Mouse (Mus musculus) forebrain, embryonic 14.5 days (tissue): Measurements from ENCODE around the gene Nme7. TPM values are rescaled to one million over a fixed set of nuclear protein-coding genes. Genes with fewer than 3 reads are reported as not detected.

ENCODE experiments used
- ATAC-seq: fragments of 200-750 bp; cut with Nextera tagmentation; 2 replicates; pipeline ENCODE4 v1.8.0; 2017; ENCODE audit warnings: mild to moderate bottlenecking, moderate library complexity
- DNase-seq: peaks from one replicate; pipeline ENCODE4 v3.0.0-alpha.2; 2015; ENCODE audit warnings: low spot score
- H3K27ac ChIP-seq: fragments of 300-500 bp; sonication (generic); 2 replicates; pipeline ENCODE4 v1.5.1; 2014; ENCODE audit warnings: low read depth, mild to moderate bottlenecking, control low read depth, low read length, moderate library complexity
- H3K27me3 ChIP-seq: fragments of 300-500 bp; sonication (generic); replicated peaks from 2 replicates; pipeline ENCODE4 v1.6.1; 2014; ENCODE audit warnings: low read length, control low read depth, mixed read lengths; ENCODE audit not compliant: control insufficient read depth, insufficient read depth
- H3K36me3 ChIP-seq: fragments of 300-500 bp; sonication (generic); 2 replicates; pipeline ENCODE4 v1.6.1; 2014; ENCODE audit warnings: low read length, control low read depth; ENCODE audit not compliant: control insufficient read depth, insufficient read depth
- H3K4me1 ChIP-seq: fragments of 300-500 bp; sonication (generic); 2 replicates; pipeline ENCODE4 v1.6.1; 2014; ENCODE audit warnings: antibody characterized with exemption, low read length, control low read depth; ENCODE audit not compliant: control insufficient read depth, insufficient read depth
- H3K4me2 ChIP-seq: fragments of 300-500 bp; sonication (generic); 2 replicates; pipeline ENCODE4 v1.6.1; 2014; ENCODE audit warnings: mild to moderate bottlenecking, control low read depth, low read length
- H3K4me3 ChIP-seq: fragments of 300-500 bp; sonication (generic); 2 replicates; pipeline ENCODE4 v1.5.1; 2014; ENCODE audit warnings: low read depth, low read length, control low read depth
- H3K9ac ChIP-seq: fragments of 300-500 bp; sonication (generic); 2 replicates; pipeline ENCODE4 v1.6.1; 2014; ENCODE audit warnings: mild to moderate bottlenecking, low read length, control low read depth, moderate library complexity
- H3K9me3 ChIP-seq: fragments of 300-500 bp; sonication (generic); replicated peaks from 2 replicates; pipeline ENCODE4 v1.6.1; 2016; ENCODE audit warnings: low read length, control low read depth, mixed read lengths; ENCODE audit not compliant: control insufficient read depth
- WGBS: fragments of 180-500 bp; shearing (Covaris S2); extraction: QIAGEN DNeasy Blood & Tissue Kit; methylation state at CpG from one replicate; pipeline ENCODE4 v1.1.7; 2014; 5-methylcytosine and 5-hydroxymethylcytosine counted together
- polyA plus RNA-seq: library from polyadenylated mRNA; unstranded; fragments of >200 nt; fragmentation: Nextera tagmentation; extraction: Ambion mirVana; gene quantifications from 2 replicates; pipeline ENCODE4 v1.2.1, GENCODE M21; 2014

Nme7 gene
- polyA plus RNA-seq, 1 experiment from 2014 or later: 45.6 TPM

DNA sequence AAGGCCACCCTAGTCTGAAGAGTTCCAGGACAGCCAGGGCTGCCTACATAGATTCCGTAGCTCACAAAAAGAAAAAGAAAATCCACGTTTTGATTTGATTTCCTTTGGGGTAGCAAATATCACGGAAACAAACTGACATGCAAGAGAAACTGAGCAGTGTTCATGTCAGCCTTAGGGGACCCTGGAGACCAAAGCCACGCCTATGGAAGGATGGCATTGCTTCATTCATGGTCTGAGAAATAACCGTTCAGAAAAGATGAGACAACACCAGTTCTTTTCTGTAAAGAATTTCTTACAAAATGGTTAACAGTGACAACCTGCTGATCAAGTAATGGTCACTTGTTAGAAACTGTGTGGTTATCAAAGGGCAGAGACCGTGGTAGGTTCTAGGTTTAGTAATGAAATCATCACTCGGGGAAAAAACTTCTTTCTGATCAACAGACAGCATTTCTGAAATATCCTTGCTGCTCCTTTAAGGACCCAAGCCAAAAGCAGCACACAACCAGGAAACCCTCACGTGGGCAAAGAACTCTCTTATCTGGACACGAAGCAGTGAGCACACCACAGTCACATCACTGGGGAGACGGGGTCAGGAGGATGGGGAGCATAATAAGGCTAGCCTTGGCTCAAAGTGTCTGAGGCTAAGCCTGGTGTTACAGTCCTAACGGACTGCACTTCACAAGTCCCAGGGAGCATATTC, 136.9 kb downstream of the Nme7 start:
- Histone ChIP-seq H3K4me1 (0 out of 2 replicates have a peak, but pooled peaks cover 3% of the 10 kb centered on the region), H3K4me2 (no peak overlapping the region), H3K36me3 (peaks cover 70% of the 10 kb centered on the region), H3K27me3 (no peaks in the 10 kb centered on the region), H3K27ac (no peak overlapping the region), H3K9me3 (no peaks in the 10 kb centered on the region), H3K9ac (no peak overlapping the region), H3K4me3 (no peak overlapping the region)
- WGBS: 90% methylated on average over 11 of the region's 11 CpGs
- DNase-seq (no peak), ATAC-seq (no peak)

DNA sequence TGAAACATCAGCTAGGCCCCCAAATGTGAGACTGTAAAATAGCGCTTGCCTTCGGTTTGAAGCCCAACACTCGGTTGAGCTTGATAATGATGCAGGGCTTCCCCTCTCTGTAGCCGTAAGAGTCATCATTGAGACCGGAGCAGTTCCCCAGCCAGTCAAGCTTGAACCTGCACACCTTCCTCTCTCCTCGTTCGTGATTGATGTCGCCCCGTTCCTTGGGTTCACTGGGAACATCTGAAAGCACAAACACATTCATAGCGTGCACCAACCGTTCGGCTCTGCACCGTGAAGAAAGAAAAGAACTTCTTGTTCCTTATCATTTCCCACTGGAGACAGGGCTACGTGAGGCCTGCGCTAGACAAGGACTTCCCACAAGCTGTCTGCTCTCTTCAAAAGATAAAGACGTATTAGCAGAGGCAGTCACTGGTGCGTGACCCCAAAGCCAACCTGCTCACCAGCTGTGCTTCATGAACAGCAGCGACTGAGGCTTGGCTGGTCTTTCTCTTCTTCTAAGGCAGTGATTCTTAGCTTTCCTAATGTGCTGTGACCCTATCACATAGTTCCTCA, 137.6 kb downstream of the Nme7 start:
- DNase-seq (no peak), ATAC-seq (no peak)
- no peaks in the 10 kb centered on the region for H3K4me1 ChIP-seq
- no peak overlapping the region for H3K4me2 ChIP-seq
- peaks cover 67% of the 10 kb centered on the region for H3K36me3 ChIP-seq
- no peaks in the 10 kb centered on the region for H3K9me3 ChIP-seq
- WGBS: 74% methylated on average over 18 of the region's 18 CpGs
- H3K27me3 ChIP-seq: no peaks in the 10 kb centered on the region
- no peak overlapping the region for H3K9ac ChIP-seq
- H3K27ac ChIP-seq: no peak overlapping the region
- no peak overlapping the region for H3K4me3 ChIP-seq

DNA sequence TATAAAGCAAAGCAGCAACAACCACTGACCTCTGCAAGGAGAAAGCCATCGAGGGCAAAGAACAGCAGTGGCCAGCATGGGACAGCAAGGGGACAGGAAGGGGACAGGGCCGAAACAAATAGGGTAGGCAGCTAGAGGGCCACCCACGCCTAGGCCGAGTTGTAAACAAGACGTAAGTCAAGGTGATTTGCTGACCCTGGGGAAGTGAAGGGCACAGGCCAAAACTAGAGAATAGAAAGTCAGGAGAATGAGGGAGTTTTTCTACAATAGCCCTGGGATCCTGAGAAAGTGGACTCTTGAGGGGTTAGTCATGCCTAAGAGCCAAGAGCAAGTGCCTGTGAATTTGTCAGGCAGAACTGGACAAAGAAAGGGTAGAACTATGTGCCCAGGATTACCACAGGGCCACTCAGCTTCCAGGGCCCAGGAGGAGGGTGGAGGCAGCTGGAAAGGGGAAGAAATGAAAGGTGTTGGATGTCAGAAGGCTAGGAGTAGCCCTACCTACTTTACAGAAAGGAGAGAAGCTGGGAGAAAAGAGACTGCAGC, 141.8 kb downstream of the Nme7 start:
- Histone ChIP-seq H3K27me3 (no peaks in the 10 kb centered on the region), H3K4me3 (no peak overlapping the region), H3K4me1 (no peaks in the 10 kb centered on the region), H3K9me3 (no peaks in the 10 kb centered on the region), H3K4me2 (no peak overlapping the region), H3K36me3 (peaks cover 36% of the 10 kb centered on the region), H3K27ac (no peak overlapping the region), H3K9ac (no peak overlapping the region)
- ATAC-seq (no peak), DNase-seq (no peak)
- 90% methylated on average over 5 of the region's 5 CpGs for WGBS

DNA sequence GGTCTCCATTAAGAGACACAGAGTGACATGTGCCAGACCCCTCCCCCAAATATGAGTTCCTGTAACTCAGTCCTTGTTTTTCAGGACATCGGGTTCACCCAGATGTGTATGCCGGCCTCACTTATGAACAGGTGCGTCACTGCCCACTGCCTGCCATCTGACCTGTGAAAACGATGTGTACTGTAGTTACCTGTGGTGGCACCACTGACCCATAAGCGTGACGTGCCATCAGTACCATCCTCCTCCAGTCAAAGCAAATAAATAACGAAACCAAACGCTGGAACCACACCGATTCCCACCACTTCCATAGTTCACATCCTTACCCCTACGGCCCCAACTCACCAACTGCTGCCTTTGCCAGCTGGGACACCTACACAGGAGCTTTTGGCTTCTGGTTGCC, 142.6 kb downstream of the Nme7 start:
- no peak for DNase-seq
- WGBS: 96% methylated on average over 10 of the region's 10 CpGs
- peaks cover 30% of the 10 kb centered on the region for H3K36me3 ChIP-seq

DNA sequence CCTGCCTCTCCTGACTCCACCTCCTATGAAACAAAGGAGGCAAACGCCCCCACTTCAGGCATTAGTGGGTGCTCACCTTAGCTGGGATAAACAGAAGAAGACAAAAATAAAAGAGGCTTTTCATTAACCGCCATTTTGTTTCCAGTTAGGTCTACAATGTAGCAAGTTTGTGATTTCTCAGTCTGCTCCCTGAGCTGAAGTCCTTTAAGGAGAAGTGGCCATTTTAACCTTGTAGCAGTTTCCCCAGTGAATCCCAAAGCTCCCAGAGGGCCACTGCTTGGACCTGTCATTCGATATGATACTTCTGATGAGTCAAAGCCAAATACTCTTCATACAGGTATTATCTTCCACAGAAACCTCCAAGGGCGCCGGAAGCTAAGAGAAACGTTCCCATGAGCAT, 143.6 kb downstream of the Nme7 start:
- ATAC-seq: no peak
- WGBS: 92% methylated on average over 6 of the region's 6 CpGs
- Histone ChIP-seq H3K4me1 (no peaks in the 10 kb centered on the region), H3K36me3 (peaks cover 24% of the 10 kb centered on the region), H3K4me2 (no peak overlapping the region), H3K27me3 (no peaks in the 10 kb centered on the region), H3K4me3 (no peak overlapping the region), H3K27ac (no peak overlapping the region), H3K9ac (no peak overlapping the region), H3K9me3 (no peaks in the 10 kb centered on the region)
- DNase-seq: no peak

More for the DNA sequence above, 142.6 kb downstream of the Nme7 start:
- no peak overlapping the region for H3K4me2 ChIP-seq
- H3K4me3 ChIP-seq: no peak overlapping the region
- no peak overlapping the region for H3K9ac ChIP-seq
- H3K4me1 ChIP-seq: no peaks in the 10 kb centered on the region
- no peak overlapping the region for H3K27ac ChIP-seq
- no peaks in the 10 kb centered on the region for H3K9me3 ChIP-seq
- no peak for ATAC-seq
- H3K27me3 ChIP-seq: no peaks in the 10 kb centered on the region

DNA sequence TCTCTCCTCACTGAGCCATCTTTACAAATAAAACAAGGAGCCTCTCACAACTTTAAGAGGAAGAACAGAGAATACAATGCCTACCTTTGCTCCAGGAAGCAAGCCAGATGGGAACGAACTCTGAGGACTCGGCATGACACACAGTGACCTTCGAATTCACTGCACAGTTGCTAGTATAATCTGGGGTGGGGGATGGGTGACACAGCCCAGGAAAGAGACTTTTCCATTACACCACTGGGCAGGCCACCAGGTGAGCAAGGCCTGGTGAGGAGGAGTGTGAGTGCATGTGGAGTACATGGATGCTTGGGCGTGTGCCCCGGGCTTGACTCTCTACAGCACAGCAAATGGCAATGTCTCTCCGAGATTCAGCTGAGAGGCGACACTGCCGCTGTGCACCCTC, 145.7 kb downstream of the Nme7 start:
- no peaks in the 10 kb centered on the region for H3K9me3 ChIP-seq
- ATAC-seq (no peak), DNase-seq (no peak)
- 92% methylated on average over 8 of the region's 8 CpGs for WGBS
- H3K27me3 ChIP-seq: no peaks in the 10 kb centered on the region
- no peak overlapping the region for H3K9ac ChIP-seq
- H3K36me3 ChIP-seq: peaks cover 21% of the 10 kb centered on the region
- no peak overlapping the region for H3K4me2 ChIP-seq
- H3K27ac ChIP-seq: no peak overlapping the region
- no peak overlapping the region for H3K4me3 ChIP-seq
- no peaks in the 10 kb centered on the region; the same call in 1 of the 2 replicates for H3K4me1 ChIP-seq

DNA sequence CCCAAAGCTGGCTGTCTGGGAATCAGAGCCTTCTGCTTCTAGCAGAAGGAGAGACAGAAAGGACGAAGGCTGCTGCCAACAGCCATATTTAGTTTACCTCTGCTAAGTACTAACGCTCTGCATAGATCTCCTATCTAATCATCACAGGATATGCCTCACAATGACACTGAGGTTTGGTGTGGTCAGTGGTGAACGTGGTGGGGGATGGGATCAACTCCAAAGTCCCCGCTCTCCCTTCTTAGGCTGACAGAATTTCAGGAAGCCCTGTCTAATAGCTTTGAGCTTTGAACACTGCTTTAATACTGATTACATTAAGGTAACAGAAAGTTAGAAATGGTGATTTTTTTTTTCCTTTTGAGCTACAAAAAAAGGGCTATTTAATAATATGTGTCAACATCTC, 146.3 kb downstream of the Nme7 start:
- 92% methylated on average over 4 of the region's 4 CpGs for WGBS

DNA sequence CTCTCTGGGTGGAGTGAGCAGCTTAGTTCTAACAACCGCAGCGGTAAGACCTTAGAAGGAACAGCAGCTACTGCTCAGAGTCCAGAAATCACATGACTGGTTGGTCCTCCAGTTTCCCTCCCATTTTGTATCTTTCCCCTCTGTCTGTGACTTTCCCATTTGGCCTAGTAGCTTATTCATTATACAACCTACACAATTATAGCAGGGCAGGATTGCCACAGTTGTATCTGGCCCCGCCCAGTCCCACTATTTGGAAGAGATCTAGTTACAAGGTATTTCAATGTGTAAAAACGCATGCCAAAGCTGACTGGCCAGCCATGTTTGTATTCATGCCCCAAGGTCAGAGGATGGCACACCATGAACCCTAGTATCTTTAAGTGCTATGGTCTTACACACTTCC, 146.7 kb downstream of the Nme7 start:
- Histone ChIP-seq H3K4me2 (no peak overlapping the region), H3K36me3 (peaks cover 21% of the 10 kb centered on the region), H3K9ac (no peak overlapping the region), H3K9me3 (no peaks in the 10 kb centered on the region), H3K4me3 (no peak overlapping the region), H3K4me1 (peaks cover 6% of the 10 kb centered on the region), H3K27me3 (no peaks in the 10 kb centered on the region), H3K27ac (no peak overlapping the region)
- DNase-seq (no peak), ATAC-seq (no peak)
- 91% methylated on average over 4 of the region's 4 CpGs for WGBS

More for the DNA sequence above, 146.3 kb downstream of the Nme7 start:
- no peak overlapping the region for H3K27ac ChIP-seq
- H3K9me3 ChIP-seq: no peaks in the 10 kb centered on the region
- H3K4me2 ChIP-seq: no peak overlapping the region
- no peak overlapping the region for H3K9ac ChIP-seq
- DNase-seq (no peak), ATAC-seq (no peak)
- H3K36me3 ChIP-seq: peaks cover 21% of the 10 kb centered on the region
- H3K4me1 ChIP-seq: peaks cover 6% of the 10 kb centered on the region
- H3K27me3 ChIP-seq: no peaks in the 10 kb centered on the region
- no peak overlapping the region for H3K4me3 ChIP-seq

DNA sequence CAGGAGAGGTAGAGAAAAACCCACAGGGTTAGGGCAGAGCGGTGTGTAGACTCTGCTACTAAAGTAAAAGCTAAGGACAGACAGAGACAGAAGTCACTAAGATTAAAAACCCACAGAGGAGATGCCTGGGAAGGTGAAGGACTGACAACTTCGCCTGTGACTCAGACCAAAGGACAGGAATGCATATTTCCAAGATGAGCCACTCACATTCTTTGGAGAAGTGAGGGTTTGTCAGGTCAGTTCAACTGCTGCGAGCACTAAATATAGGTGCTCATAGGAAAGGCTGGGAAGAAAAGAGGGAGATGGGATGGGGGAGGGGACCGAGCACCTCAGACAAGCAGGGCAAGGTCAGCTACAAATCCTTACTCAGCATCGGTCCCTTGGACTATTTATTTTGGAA, 147.4 kb downstream of the Nme7 start:
- H3K4me1 ChIP-seq: peaks cover 8% of the 10 kb centered on the region
- H3K9me3 ChIP-seq: no peaks in the 10 kb centered on the region
- no peak overlapping the region for H3K4me3 ChIP-seq
- no peak overlapping the region for H3K27ac ChIP-seq
- no peak overlapping the region for H3K4me2 ChIP-seq
- DNase-seq (no peak), ATAC-seq (no peak)
- no peak overlapping the region for H3K9ac ChIP-seq
- H3K36me3 ChIP-seq: peaks cover 21% of the 10 kb centered on the region
- H3K27me3 ChIP-seq: no peaks in the 10 kb centered on the region
- 92% methylated on average over 5 of the region's 5 CpGs for WGBS
